Comparison of ENCODE assay signal across 9 mouse cellular contexts in the genomic region with DNA sequence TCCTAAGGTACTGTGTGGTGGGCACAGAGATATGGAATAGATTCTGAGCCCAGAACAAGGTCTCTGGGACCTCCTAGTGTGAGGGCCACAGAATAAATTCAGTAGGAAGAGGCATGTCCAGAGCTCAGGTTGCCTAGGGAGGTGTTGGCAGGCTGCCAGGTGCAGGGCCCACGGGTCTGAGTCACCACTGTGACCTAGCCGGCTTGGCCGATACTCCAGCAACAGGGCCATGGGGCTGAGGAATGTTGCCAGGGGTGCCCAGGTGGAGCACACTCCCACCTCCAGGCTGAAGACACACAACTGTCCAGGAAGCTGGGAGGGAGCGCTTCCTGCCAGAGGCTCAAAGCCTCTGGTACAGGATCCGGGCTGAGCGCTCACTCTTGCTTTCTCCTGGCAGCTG. TPM values are rescaled to one million over a fixed set of nuclear protein-coding genes. Genes with fewer than 3 reads are reported as not detected.
DNase-seq lines count a peak whose midpoint lies in the region; ATAC-seq and TF ChIP-seq lines count a peak whose summit lies in the region.
"Had no signal": no experiment of that assay in that cellular context is flagged by ENCODE, and none has a peak within 500 bp of the region (broad histone marks: within the 10 kb centered on the region; RNA-seq: fewer than 3 reads in every experiment).

No protein-coding gene starts in this region.

- H3K9ac ChIP-seq in stomach, postnatal 0 days (ENCODE audit: low read length) = no peak overlapping the region
- no peak overlapping the region for H3K9ac ChIP-seq in midbrain, embryonic 16.5 days (ENCODE audit: low read depth, low read length)

- H3K36me3 ChIP-seq in stomach, postnatal 0 days (ENCODE audit: control insufficient read depth, insufficient read depth, low read length) = no peaks in the 10 kb centered on the region
- no peaks in the 10 kb centered on the region for H3K36me3 ChIP-seq in midbrain, embryonic 16.5 days (ENCODE audit: control insufficient read depth, insufficient read depth, low read length)

- intact Hi-C loops in gastrocnemius, postnatal 36 days (cut with DNase I) = no loop called here

- no peak for TF ChIP-seq CTCF in stomach, postnatal 0 days (IDR thresholded peaks at IDR 0.05; ENCODE audit: low read depth)

- peak; percentile 19 to 38 for DNase-seq in spleen, adult 18-20 months
- no peak for DNase-seq in spleen, adult 12 weeks (ENCODE audit: low spot score)
- DNase-seq in fat pad, adult 2 months (ENCODE audit: extremely low read depth, low read depth, low spot score) = peak; percentile 63
- peak; percentile 36 for DNase-seq in large intestine, adult 2 months (ENCODE audit: low read depth, low spot score)
- peak; percentile 91 for DNase-seq in stomach, postnatal 0 days (ENCODE audit: low spot score)
- no peak for DNase-seq in frontal cortex, postnatal 14 days (ENCODE audit: low spot score in 2 of 2)
- DNase-seq in gastrocnemius, postnatal 36 days = no peak

- no peak overlapping the region for H3K4me2 ChIP-seq in stomach, postnatal 0 days (replicated peaks; ENCODE audit: low read depth)
- no peak overlapping the region for H3K4me2 ChIP-seq in midbrain, embryonic 16.5 days (ENCODE audit: low read length)

- WGBS in large intestine, adult 2 months = 39% methylated on average over 6 of the region's 6 CpGs
- 43% methylated on average over 6 of the region's 6 CpGs for WGBS in stomach, postnatal 0 days
- WGBS in midbrain, embryonic 16.5 days = 83% methylated on average over 6 of the region's 6 CpGs

- no peak for TF ChIP-seq EP300 in stomach, postnatal 0 days (optimal IDR thresholded peaks at IDR 0.05)

- peak overlapping the region; percentile 79 for H3K27ac ChIP-seq in stomach, postnatal 0 days (replicated peaks)
- no peak overlapping the region for H3K27ac ChIP-seq in midbrain, embryonic 16.5 days (ENCODE audit: low read length)

- H3K9me3 ChIP-seq in stomach, postnatal 0 days (ENCODE audit: control insufficient read depth, low read length) = no peaks in the 10 kb centered on the region
- H3K9me3 ChIP-seq in midbrain, embryonic 16.5 days (replicated peaks; ENCODE audit: control insufficient read depth, low read length, poor library complexity, severe bottlenecking) = no peaks in the 10 kb centered on the region

- ATAC-seq in stomach, postnatal 0 days (ENCODE audit: low FRiP score, low TSS enrichment) = peak; percentile 70
- no peak for ATAC-seq in midbrain, embryonic 16.5 days
- ATAC-seq: inflammation-experienced regulatory T-cells, adult 6 months had no signal

- no peak overlapping the region for H3K4me3 ChIP-seq in stomach, postnatal 0 days (ENCODE audit: low read depth, low read length)
- no peak overlapping the region for H3K4me3 ChIP-seq in midbrain, embryonic 16.5 days (ENCODE audit: low read depth, low read length)

- H3K4me1 ChIP-seq in stomach, postnatal 0 days (replicated peaks; ENCODE audit: control insufficient read depth, insufficient read depth) = no peaks in the 10 kb centered on the region
- H3K4me1 ChIP-seq in midbrain, embryonic 16.5 days (ENCODE audit: control insufficient read depth, insufficient read depth, low read length) = no peaks in the 10 kb centered on the region

- no peaks in the 10 kb centered on the region for H3K27me3 ChIP-seq in stomach, postnatal 0 days (ENCODE audit: control insufficient read depth, insufficient read depth, low read length)
- no peaks in the 10 kb centered on the region for H3K27me3 ChIP-seq in midbrain, embryonic 16.5 days (ENCODE audit: control insufficient read depth, insufficient read depth, low read depth, low read length)

RNA-seq across cellular contexts. Expression of a gene that starts 1.9 kb away (rescaled TPM):
- not detected in 2 replicates for polyA plus RNA-seq in large intestine, adult 2 months (2012; rRNA removed)
- 11.4 and 12.7 TPM in 2 replicates for polyA plus RNA-seq in stomach, postnatal 0 days (2015; fragmentation: Nextera tagmentation; extraction: Ambion mirVana)
- total RNA-seq in gastrocnemius, postnatal 36 days (2021) = not detected
- polyA plus RNA-seq in midbrain, embryonic 16.5 days (2015; fragmentation: Nextera tagmentation; extraction: Ambion mirVana) = 1.4 and 1.5 TPM in 2 replicates
- polyA plus RNA-seq: inflammation-experienced regulatory T-cells, adult 6 months had no signal

RNA-seq across cellular contexts. Expression of a gene that starts 8.3 kb away (rescaled TPM):
- polyA plus RNA-seq in large intestine, adult 2 months (2012; rRNA removed) = 3.3 and 5.6 TPM in 2 replicates
- polyA plus RNA-seq in stomach, postnatal 0 days (2015; fragmentation: Nextera tagmentation; extraction: Ambion mirVana) = 2.3 and 2.9 TPM in 2 replicates
- 1 to 10 TPM; 2.7 to 3.4 TPM for total RNA-seq in gastrocnemius, postnatal 36 days (2021)
- polyA plus RNA-seq in midbrain, embryonic 16.5 days (2015; fragmentation: Nextera tagmentation; extraction: Ambion mirVana) = not detected in 2 replicates
- polyA plus RNA-seq: inflammation-experienced regulatory T-cells, adult 6 months had no signal

Comparison
In these comparisons a context has a peak if more than half of its experiments do, and no peak if none do; other contexts are left out.
1. DNase-seq: peak in spleen, adult 18-20 months (2 of 2), fat pad, adult 2 months (single experiment), large intestine, adult 2 months (single experiment) and stomach, postnatal 0 days (single experiment); none in spleen, adult 12 weeks (single experiment), frontal cortex, postnatal 14 days (0 of 2) and gastrocnemius, postnatal 36 days (0 of 2).